Mouse (Mus musculus) heart, embryonic 14.5 days (tissue): Measurements from ENCODE around the gene Macf1. TPM values are rescaled to one million over a fixed set of nuclear protein-coding genes. Genes with fewer than 3 reads are reported as not detected.

ENCODE experiments used
- ATAC-seq: fragments of 200-750 bp; cut with Nextera tagmentation; 2 replicates; pipeline ENCODE4 v1.8.0; 2017; ENCODE audit warnings: low read depth, moderate TSS enrichment; ENCODE audit not compliant: insufficient number of reproducible peaks, insufficient read depth, low FRiP score
- H3K27ac ChIP-seq, 2 experiments: fragments of 200-500 bp in 1 of 2; fragments of 300-500 bp in 1 of 2; sonication (generic) in 1 of 2; replicated peaks in 1 of 2; 2 replicates each; pipeline ENCODE4 v1.5.1; 2012 to 2014; ENCODE audit warnings: low read depth in 2 of 2, low read length in 2 of 2, control low read depth in 1 of 2, mild to moderate bottlenecking in 1 of 2, mixed read lengths in 1 of 2; ENCODE audit not compliant: control insufficient read depth in 1 of 2, insufficient read depth in 1 of 2
- H3K27me3 ChIP-seq: fragments of 300-500 bp; sonication (generic); 2 replicates; pipeline ENCODE4 v1.6.1; 2014; ENCODE audit warnings: mild to moderate bottlenecking, low read length, control low read depth; ENCODE audit not compliant: control insufficient read depth, insufficient read depth
- H3K36me3 ChIP-seq: fragments of 300-500 bp; sonication (generic); 2 replicates; pipeline ENCODE4 v1.6.1; 2014; ENCODE audit warnings: mild to moderate bottlenecking, control low read depth, low read length, mixed read lengths; ENCODE audit not compliant: control insufficient read depth, insufficient read depth
- H3K4me1 ChIP-seq, 2 experiments: fragments of 200-500 bp in 1 of 2; fragments of 300-500 bp in 1 of 2; sonication (generic) in 1 of 2; 2 replicates each; pipeline ENCODE4 v1.6.1; 2012 to 2014; ENCODE audit warnings: low read length in 2 of 2, control low read depth in 1 of 2, mixed read lengths in 1 of 2; ENCODE audit not compliant: control insufficient read depth in 2 of 2, insufficient read depth in 2 of 2
- H3K4me2 ChIP-seq: fragments of 300-500 bp; sonication (generic); 2 replicates; pipeline ENCODE4 v1.6.1; 2014; ENCODE audit warnings: mild to moderate bottlenecking, low read length
- H3K4me3 ChIP-seq, 2 experiments: fragments of 200-500 bp in 1 of 2; fragments of 300-500 bp in 1 of 2; sonication (generic) in 1 of 2; 2 replicates each; pipeline ENCODE4 v1.5.1; 2012 to 2014; ENCODE audit warnings: low read length in 2 of 2, mild to moderate bottlenecking in 2 of 2, control low read depth in 1 of 2, low read depth in 1 of 2, moderate library complexity in 1 of 2; ENCODE audit not compliant: control insufficient read depth in 1 of 2, insufficient read depth in 1 of 2
- H3K9ac ChIP-seq: fragments of 300-500 bp; sonication (generic); 2 replicates; pipeline ENCODE4 v1.6.1; 2014; ENCODE audit warnings: mild to moderate bottlenecking, low read length
- H3K9me3 ChIP-seq: fragments of 300-500 bp; sonication (generic); 2 replicates; pipeline ENCODE4 v1.6.1; 2016; ENCODE audit warnings: low read length, control low read depth; ENCODE audit not compliant: control insufficient read depth
- WGBS: fragments of 180-500 bp; shearing (Covaris S2); extraction: QIAGEN DNeasy Blood & Tissue Kit; methylation state at CpG from one replicate; pipeline ENCODE4 v1.1.7; 2014; 5-methylcytosine and 5-hydroxymethylcytosine counted together
- polyA plus RNA-seq: library from polyadenylated mRNA; unstranded; fragments of >200 nt; fragmentation: Nextera tagmentation; extraction: Ambion mirVana; gene quantifications from 2 replicates; pipeline ENCODE4 v1.2.1, GENCODE M21; 2014

The Macf1 gene
- polyA plus RNA-seq, 1 experiment from 2014 or later = 107 TPM

DNA sequence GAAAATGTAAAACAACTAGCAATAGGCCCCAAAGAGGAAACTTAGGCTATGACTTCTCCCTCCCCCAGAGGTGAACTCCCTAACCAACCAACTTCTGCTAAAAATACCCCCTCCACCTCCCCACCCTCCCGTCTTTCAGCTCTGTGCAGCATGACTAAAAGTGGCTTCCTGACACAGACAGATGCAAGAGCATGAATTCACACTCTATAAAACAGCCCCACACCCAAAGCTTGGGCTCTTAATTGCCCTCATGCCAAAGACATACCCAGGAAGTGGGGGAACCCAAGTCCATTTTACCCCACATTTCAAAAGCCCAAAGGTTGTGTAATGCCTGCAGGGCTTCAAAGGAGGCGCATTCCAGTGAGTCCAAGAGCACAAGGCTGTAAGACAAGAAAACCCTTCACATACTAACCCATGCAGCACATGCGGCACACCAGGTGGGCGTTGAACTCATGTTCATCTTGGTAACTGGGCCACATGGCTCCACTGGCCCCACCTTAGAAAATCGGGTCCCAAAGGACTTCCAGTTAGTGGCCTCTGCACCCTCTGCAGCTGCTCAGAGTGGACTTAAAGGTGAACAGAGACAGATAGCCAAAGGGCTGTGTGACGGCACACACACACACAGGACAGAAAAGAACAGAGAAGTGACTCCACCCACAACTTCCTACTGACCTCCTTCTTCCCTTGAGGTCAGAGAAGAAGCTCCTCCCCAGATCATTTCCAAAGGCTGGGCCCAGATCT is 119.9 kb downstream of the Macf1 start:
- Histone ChIP-seq H3K9ac (peak overlapping the region; percentile 70), H3K4me3 (peak overlapping the region; percentile 41)
- 17% methylated on average over 6 of the region's 6 CpGs for WGBS

DNA sequence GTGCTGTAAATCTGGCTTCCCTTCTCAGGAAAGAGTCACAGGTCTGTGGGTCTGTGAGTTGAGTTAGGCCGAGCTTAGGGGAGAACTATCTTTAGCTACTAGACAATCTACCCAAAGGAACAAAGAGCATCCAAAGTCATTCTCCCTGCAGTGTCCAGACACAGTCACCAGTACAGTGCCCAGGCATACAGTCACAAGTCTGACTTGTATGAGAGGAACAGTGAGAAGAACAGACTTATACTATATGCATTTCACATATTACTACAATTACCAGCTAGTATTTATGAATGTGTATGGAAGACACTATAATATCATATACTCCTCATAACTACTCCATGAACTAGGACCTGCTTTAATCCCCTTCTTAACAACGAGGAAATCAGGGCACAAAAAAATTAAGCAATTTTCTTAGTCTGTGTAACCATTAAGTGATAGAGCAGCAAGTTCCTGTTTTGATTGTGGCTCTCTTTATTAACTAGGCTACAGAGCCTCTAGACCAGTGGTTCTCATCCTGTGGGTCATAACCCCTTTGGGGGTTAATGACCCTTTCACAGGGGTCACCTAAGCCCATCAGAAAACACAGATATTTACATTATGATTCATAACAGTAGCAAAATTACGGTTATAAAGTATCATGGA is 121.9 kb downstream of the Macf1 start:
- ATAC-seq = no peak
- peak overlapping the region; percentile 47 for H3K9ac ChIP-seq
- H3K36me3 ChIP-seq = no peaks in the 10 kb centered on the region
- peaks cover 16 to 45% of the 10 kb centered on the region in 2 experiments for H3K4me1 ChIP-seq
- peak overlapping the region; percentile 70 for H3K4me2 ChIP-seq
- no peak overlapping the region for H3K4me3 ChIP-seq
- peak overlapping the region; percentile 74 to 98 for H3K27ac ChIP-seq
- H3K9me3 ChIP-seq = no peaks in the 10 kb centered on the region
- 30% methylated on average over 3 of the region's 3 CpGs for WGBS
- H3K27me3 ChIP-seq = no peaks in the 10 kb centered on the region

More for the DNA sequence above, 119.9 kb downstream of the Macf1 start:
- no peaks in the 10 kb centered on the region for H3K36me3 ChIP-seq
- peaks cover 17 to 54% of the 10 kb centered on the region in 2 experiments for H3K4me1 ChIP-seq
- no peaks in the 10 kb centered on the region for H3K27me3 ChIP-seq
- peak overlapping the region; percentile 70 for H3K4me2 ChIP-seq
- no peaks in the 10 kb centered on the region for H3K9me3 ChIP-seq
- H3K27ac ChIP-seq = peak overlapping the region; percentile 96 to 98
- ATAC-seq = peak; percentile 24; the same call in 1 of the 2 replicates

DNA sequence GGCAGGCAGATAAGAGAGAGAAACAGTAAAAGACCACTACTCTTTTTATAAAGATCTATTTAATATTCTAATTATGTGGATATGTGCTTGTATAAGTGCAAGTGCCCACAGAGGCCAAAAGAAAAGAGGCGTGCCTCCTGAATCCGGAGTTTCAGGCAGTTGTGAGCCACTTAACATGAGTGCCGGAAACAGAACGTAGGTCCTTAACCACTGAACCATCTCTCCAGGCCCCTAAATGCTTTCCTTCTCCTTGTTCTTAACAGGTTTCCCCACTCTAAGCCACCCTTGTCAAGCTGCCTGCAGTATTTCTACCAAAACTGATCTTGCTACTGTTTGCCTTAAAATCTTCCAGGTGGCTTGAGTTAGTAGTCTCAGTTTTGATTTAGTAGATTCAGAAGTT is 123.3 kb downstream of the Macf1 start:
- Histone ChIP-seq H3K9ac (no peak overlapping the region), H3K27me3 (no peaks in the 10 kb centered on the region), H3K36me3 (no peaks in the 10 kb centered on the region), H3K4me3 (no peak overlapping the region), H3K4me2 (no peak overlapping the region), H3K9me3 (no peaks in the 10 kb centered on the region), H3K4me1 (peaks cover 16 to 41% of the 10 kb centered on the region in 2 experiments), H3K27ac (0 out of 4 replicates have a peak overlapping the region, but pooled peaks of 1 of the 2 experiments have one; percentile 17)
- WGBS = 84% methylated on average over 4 of the region's 4 CpGs
- ATAC-seq = no peak

DNA sequence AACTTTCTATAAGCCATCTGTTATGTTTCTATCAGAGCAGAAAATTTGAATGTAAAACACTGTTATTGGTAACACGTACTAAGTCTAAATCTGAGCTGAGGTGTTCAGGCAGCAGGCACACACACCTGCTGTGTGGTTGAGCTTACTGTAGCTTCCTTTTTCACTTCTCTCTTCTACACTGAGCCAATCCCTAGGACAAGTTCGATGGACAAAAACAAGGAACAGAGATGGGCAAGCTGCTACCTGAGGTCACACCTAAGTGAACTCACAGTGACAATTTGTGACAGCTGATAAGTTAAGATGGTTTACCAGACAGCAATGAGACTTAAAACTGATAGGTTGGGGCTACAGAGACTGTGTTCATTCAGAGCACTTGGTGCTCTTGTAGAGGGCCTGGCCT is 125.7 kb downstream of the Macf1 start:
- no peak overlapping the region for H3K9ac ChIP-seq
- no peaks in the 10 kb centered on the region for H3K27me3 ChIP-seq
- H3K36me3 ChIP-seq = 0 out of 2 replicates have a peak, but pooled peaks cover 4% of the 10 kb centered on the region
- H3K27ac ChIP-seq = no peak overlapping the region
- H3K4me3 ChIP-seq = no peak overlapping the region
- H3K9me3 ChIP-seq = no peaks in the 10 kb centered on the region
- no peak overlapping the region for H3K4me2 ChIP-seq
- no peak for ATAC-seq
- 87% methylated on average over 2 of the region's 2 CpGs for WGBS
- peaks cover 4 to 43% of the 10 kb centered on the region in 2 experiments for H3K4me1 ChIP-seq

DNA sequence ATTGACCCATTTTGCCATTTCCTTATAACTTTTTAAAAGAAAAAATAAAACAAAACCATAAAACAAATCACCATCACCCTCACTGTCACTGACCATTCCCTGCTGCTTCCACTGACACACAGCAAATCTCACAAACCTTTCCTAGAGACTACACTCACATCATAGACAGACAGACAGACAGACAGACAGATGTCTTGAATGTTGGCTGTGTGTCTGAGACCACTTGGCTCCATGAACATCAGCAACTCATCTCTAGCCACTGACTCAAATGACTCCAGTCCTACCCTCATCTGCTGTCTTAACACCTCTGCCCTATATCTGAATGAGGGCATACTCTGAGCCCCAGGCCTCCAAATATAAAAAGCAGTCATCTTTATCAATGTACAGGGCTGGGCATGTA is 128.9 kb downstream of the Macf1 start:
- ATAC-seq = no peak
- H3K36me3 ChIP-seq = peaks cover 18% of the 10 kb centered on the region; the same call in 1 of the 2 replicates

DNA sequence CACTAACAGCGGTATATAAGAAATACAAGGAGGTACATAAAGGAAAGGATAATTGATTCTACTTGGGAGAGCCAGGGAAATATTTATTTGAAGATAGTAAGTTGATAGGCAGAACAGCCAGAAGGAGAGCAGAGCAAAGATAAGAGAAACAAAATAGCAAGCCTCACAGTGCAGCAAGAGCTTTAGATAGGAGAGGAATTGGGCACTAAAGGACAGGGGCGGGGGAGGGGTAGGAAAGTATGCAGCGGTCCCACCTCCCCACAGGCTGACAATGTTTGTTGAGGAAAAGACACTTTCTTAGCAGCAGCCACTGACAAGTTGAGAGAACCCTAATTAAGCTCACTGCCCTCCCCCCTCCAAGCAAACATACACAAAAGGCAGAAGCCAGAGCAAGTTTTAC is 131.5 kb downstream of the Macf1 start:
- ATAC-seq = peak; percentile 59; the same call in 1 of the 2 replicates
- Histone ChIP-seq H3K4me3 (no peak overlapping the region), H3K27ac (peak overlapping the region; percentile 87), H3K4me1 (peaks cover 8 to 52% of the 10 kb centered on the region in 2 experiments), H3K9me3 (no peaks in the 10 kb centered on the region), H3K27me3 (no peaks in the 10 kb centered on the region), H3K9ac (peak overlapping the region; percentile 21; the same call in 1 of the 2 replicates), H3K36me3 (peaks cover 29% of the 10 kb centered on the region; the same call in 1 of the 2 replicates), H3K4me2 (peak overlapping the region; percentile 44)
- WGBS = 6% methylated on average over 3 of the region's 3 CpGs

More for the DNA sequence above, 128.9 kb downstream of the Macf1 start:
- Histone ChIP-seq H3K4me2 (no peak overlapping the region), H3K27ac (peak overlapping the region in 1 of 2 experiments; percentile 6; a peak in 1 of 4 replicates), H3K27me3 (no peaks in the 10 kb centered on the region), H3K4me3 (no peak overlapping the region), H3K9me3 (no peaks in the 10 kb centered on the region), H3K9ac (no peak overlapping the region), H3K4me1 (peaks cover 8 to 48% of the 10 kb centered on the region in 2 experiments)

DNA sequence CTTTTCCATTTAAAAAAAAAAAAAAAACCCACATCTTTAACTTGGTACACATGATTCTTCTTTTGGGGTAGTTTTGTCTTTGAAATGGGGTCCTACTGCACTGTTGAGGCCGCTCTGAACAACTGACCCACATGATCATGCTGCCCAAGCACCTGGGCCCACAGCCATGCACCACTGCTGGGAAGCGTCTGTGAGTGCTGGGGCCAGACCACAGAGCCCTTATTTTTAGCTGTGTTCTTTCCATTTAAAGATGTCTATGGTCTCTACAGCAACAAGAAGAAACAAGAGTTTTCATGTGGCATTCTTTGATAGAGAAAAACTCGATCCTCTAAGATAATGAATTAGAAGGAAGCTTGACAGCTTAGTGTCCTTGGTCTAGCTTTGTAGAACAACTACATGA is 135.8 kb downstream of the Macf1 start:
- H3K9ac ChIP-seq = no peak overlapping the region
- H3K4me3 ChIP-seq = no peak overlapping the region
- H3K27me3 ChIP-seq = no peaks in the 10 kb centered on the region
- peaks cover 39% of the 10 kb centered on the region for H3K36me3 ChIP-seq
- ATAC-seq = no peak
- peaks cover 4 to 21% of the 10 kb centered on the region in 2 experiments for H3K4me1 ChIP-seq
- no peaks in the 10 kb centered on the region for H3K9me3 ChIP-seq
- H3K4me2 ChIP-seq = no peak overlapping the region
- WGBS = 54% methylated on average over 3 of the region's 3 CpGs
- 0 out of 4 replicates have a peak overlapping the region, but pooled peaks of 1 of the 2 experiments have one; percentile 27 for H3K27ac ChIP-seq
